8 mouse cellular contexts compared by ENCODE assay signal in genomic region chr11:69662967-69663671, GRCm38 (mm10). TPM values are rescaled to one million over a fixed set of nuclear protein-coding genes. Genes with fewer than 3 reads are reported as not detected.
DNase-seq lines count a peak whose midpoint lies in the region; ATAC-seq lines count a peak whose summit lies in the region.

No protein-coding gene starts in this region.

- H3K4me2 ChIP-seq in neural tube, embryonic 11.5 days (ENCODE audit: low read depth): peak overlapping the region; percentile 49
- peak overlapping the region; percentile 65 for H3K4me2 ChIP-seq in limb, embryonic 13.5 days (replicated peaks)
- peak overlapping the region; percentile 70 for H3K4me2 ChIP-seq in stomach, embryonic 16.5 days (ENCODE audit: low read depth, low read length)

- peak; percentile 13; the same call in 1 of the 2 replicates for ATAC-seq in neural tube, embryonic 11.5 days (ENCODE audit: insufficient read depth, low FRiP score, low TSS enrichment)
- 0 out of 2 replicates have a peak, but pooled peaks have one; percentile 2 for ATAC-seq in limb, embryonic 13.5 days (ENCODE audit: low FRiP score, low read depth)
- ATAC-seq in stomach, embryonic 16.5 days (ENCODE audit: insufficient read depth, low FRiP score): no peak

- peak overlapping the region; percentile 65 for H3K9ac ChIP-seq in neural tube, embryonic 11.5 days (ENCODE audit: low read length)
- peak overlapping the region; percentile 71 for H3K9ac ChIP-seq in limb, embryonic 13.5 days
- peak overlapping the region; percentile 82 for H3K9ac ChIP-seq in stomach, embryonic 16.5 days (ENCODE audit: low read length)

- peak; percentile 72 for DNase-seq in cerebellum, adult 11-12 months
- no peak for DNase-seq in cerebellum, postnatal 25 days
- DNase-seq in neural tube, embryonic 11.5 days (ENCODE audit: low spot score): no peak
- no peak for DNase-seq in neural tube, embryonic 10.5 days (ENCODE audit: extremely low spot score, low spot score)
- DNase-seq in embryo, embryonic 11 days: no peak
- DNase-seq in retina, postnatal 1 day: no peak

- no peaks in the 10 kb centered on the region for H3K27me3 ChIP-seq in neural tube, embryonic 11.5 days (ENCODE audit: control insufficient read depth, insufficient read depth, low read length)
- no peaks in the 10 kb centered on the region for H3K27me3 ChIP-seq in limb, embryonic 13.5 days
- H3K27me3 ChIP-seq in stomach, embryonic 16.5 days (ENCODE audit: control insufficient read depth, insufficient read depth, low read length): no peaks in the 10 kb centered on the region

- peak overlapping the region; percentile 92 for H3K27ac ChIP-seq in neural tube, embryonic 11.5 days (ENCODE audit: low read depth, low read length)
- peak overlapping the region; percentile 95 for H3K27ac ChIP-seq in limb, embryonic 13.5 days
- peak overlapping the region; percentile 94 for H3K27ac ChIP-seq in stomach, embryonic 16.5 days (ENCODE audit: low read length)

- H3K4me1 ChIP-seq in neural tube, embryonic 11.5 days (ENCODE audit: control insufficient read depth, insufficient read depth, low read length): peaks cover 8% of the 10 kb centered on the region; the same call in 1 of the 2 replicates
- peaks cover 14% of the 10 kb centered on the region for H3K4me1 ChIP-seq in limb, embryonic 13.5 days
- peaks cover 12% of the 10 kb centered on the region for H3K4me1 ChIP-seq in stomach, embryonic 16.5 days (ENCODE audit: control insufficient read depth, insufficient read depth, low read length)

- WGBS in neural tube, embryonic 11.5 days: 70% methylated on average over 13 of the region's 13 CpGs
- WGBS in limb, embryonic 13.5 days: 69% methylated on average over 13 of the region's 13 CpGs
- WGBS in stomach, embryonic 16.5 days: 64% methylated on average over 13 of the region's 13 CpGs

- H3K36me3 ChIP-seq in neural tube, embryonic 11.5 days (ENCODE audit: control insufficient read depth, insufficient read depth, low read length): peaks cover 17% of the 10 kb centered on the region
- H3K36me3 ChIP-seq in limb, embryonic 13.5 days: peaks cover 63% of the 10 kb centered on the region
- peaks cover 20% of the 10 kb centered on the region for H3K36me3 ChIP-seq in stomach, embryonic 16.5 days (ENCODE audit: control insufficient read depth, insufficient read depth, low read length)

- H3K9me3 ChIP-seq in neural tube, embryonic 11.5 days (ENCODE audit: control insufficient read depth, low read length): no peaks in the 10 kb centered on the region
- no peaks in the 10 kb centered on the region for H3K9me3 ChIP-seq in limb, embryonic 13.5 days
- no peaks in the 10 kb centered on the region for H3K9me3 ChIP-seq in stomach, embryonic 16.5 days (replicated peaks; ENCODE audit: control insufficient read depth, low read length)

- peak overlapping the region; percentile 54 for H3K4me3 ChIP-seq in neural tube, embryonic 11.5 days (ENCODE audit: low read depth, low read length)
- peak overlapping the region; percentile 57 for H3K4me3 ChIP-seq in limb, embryonic 13.5 days
- peak overlapping the region; percentile 69 for H3K4me3 ChIP-seq in stomach, embryonic 16.5 days (replicated peaks; ENCODE audit: low read length)

RNA-seq across cellular contexts. Expression of gene Mpdu1, which starts 0.7 kb away (rescaled TPM):
- 26.8 and 30.0 TPM in 2 replicates for polyA plus RNA-seq in neural tube, embryonic 11.5 days (2014; fragmentation: Nextera tagmentation; extraction: Ambion mirVana)
- 59.3 and 66.8 TPM in 2 replicates for polyA plus RNA-seq in limb, embryonic 13.5 days (2015; fragmentation: Nextera tagmentation; extraction: Ambion mirVana)
- polyA plus RNA-seq in stomach, embryonic 16.5 days (2015; fragmentation: Nextera tagmentation; extraction: Ambion mirVana): 67.7 and 68.8 TPM in 2 replicates

RNA-seq across cellular contexts. Expression of gene Cd68, which starts 2.8 kb away (rescaled TPM):
- 5.5 and 6.7 TPM in 2 replicates for polyA plus RNA-seq in neural tube, embryonic 11.5 days (2014; fragmentation: Nextera tagmentation; extraction: Ambion mirVana)
- polyA plus RNA-seq in limb, embryonic 13.5 days (2015; fragmentation: Nextera tagmentation; extraction: Ambion mirVana): 12.0 and 14.8 TPM in 2 replicates
- polyA plus RNA-seq in stomach, embryonic 16.5 days (2015; fragmentation: Nextera tagmentation; extraction: Ambion mirVana): 18.9 and 19.6 TPM in 2 replicates

RNA-seq across cellular contexts. Expression of gene Sox15, which starts 8.0 kb away (rescaled TPM):
- polyA plus RNA-seq in neural tube, embryonic 11.5 days (2014; fragmentation: Nextera tagmentation; extraction: Ambion mirVana): not detected in 2 replicates
- 0.57 and 0.69 TPM in 2 replicates for polyA plus RNA-seq in limb, embryonic 13.5 days (2015; fragmentation: Nextera tagmentation; extraction: Ambion mirVana)
- polyA plus RNA-seq in stomach, embryonic 16.5 days (2015; fragmentation: Nextera tagmentation; extraction: Ambion mirVana): 7.7 and 7.9 TPM in 2 replicates

RNA-seq across cellular contexts. Expression of gene Eif4a1, which starts 9.1 kb away (rescaled TPM):
- 781 and 824 TPM in 2 replicates for polyA plus RNA-seq in neural tube, embryonic 11.5 days (2014; fragmentation: Nextera tagmentation; extraction: Ambion mirVana)
- 560 and 570 TPM in 2 replicates for polyA plus RNA-seq in limb, embryonic 13.5 days (2015; fragmentation: Nextera tagmentation; extraction: Ambion mirVana)
- polyA plus RNA-seq in stomach, embryonic 16.5 days (2015; fragmentation: Nextera tagmentation; extraction: Ambion mirVana): 454 and 462 TPM in 2 replicates

RNA-seq across cellular contexts. Expression of gene Senp3, which starts 18.8 kb away (rescaled TPM):
- polyA plus RNA-seq in neural tube, embryonic 11.5 days (2014; fragmentation: Nextera tagmentation; extraction: Ambion mirVana): 88.6 and 93.8 TPM in 2 replicates
- 123 and 125 TPM in 2 replicates for polyA plus RNA-seq in limb, embryonic 13.5 days (2015; fragmentation: Nextera tagmentation; extraction: Ambion mirVana)
- polyA plus RNA-seq in stomach, embryonic 16.5 days (2015; fragmentation: Nextera tagmentation; extraction: Ambion mirVana): 66.3 and 68.5 TPM in 2 replicates
